Mouse (Mus musculus) CH12.LX (cell line): ENCODE results near the gene Gtdc1.

Experiments
- CTCF ChIP-seq, 2 experiments: IDR thresholded peaks in 1 of 2; conservative IDR thresholded peaks in 1 of 2; 2 replicates each; pipeline ENCODE4 v1.5.1; 2011 to 2012; ENCODE audit warnings: low read depth in 2 of 2, low read length in 2 of 2, improper control_type of control experiment in 1 of 2, inconsistent platforms in 1 of 2, mild to moderate bottlenecking in 1 of 2, moderate library complexity in 1 of 2
- HCFC1 ChIP-seq: IDR thresholded peaks from 2 replicates; pipeline ENCODE4 v1.6.1; 2012; ENCODE audit warnings: low read depth, mild to moderate bottlenecking, inconsistent platforms, low read length, improper control_type of control experiment
- MXI1 ChIP-seq: IDR thresholded peaks from 2 replicates; pipeline ENCODE4 v1.6.1; 2011; ENCODE audit warnings: mild to moderate bottlenecking, low read depth, low read length, improper control_type of control experiment
- POLR2A ChIP-seq: IDR thresholded peaks from 2 replicates; pipeline ENCODE4 v1.6.1; 2011; ENCODE audit warnings: low read depth, mild to moderate bottlenecking, improper control_type of control experiment, low read length

- no peak for TF ChIP-seq CTCF (conservative IDR thresholded peaks at IDR 0.05 in 1 of 2, IDR thresholded peaks at IDR 0.05 in 1 of 2; ENCODE audit: low read depth in 2 of 2, low read length in 2 of 2)
- no peak for TF ChIP-seq HCFC1
- no peak; the same call in 1 of the 2 replicates for TF ChIP-seq POLR2A
- no peak for TF ChIP-seq MXI1
These were observed 53.7 kb downstream of the Gtdc1 start for GRCm38 (mm10) chr2:44873718-44874117.
